Mouse (Mus musculus) heart, embryonic 11.5 days (tissue): ENCODE measurements around the gene Olfr1245. TPM values are rescaled to one million over a fixed set of nuclear protein-coding genes. Genes with fewer than 3 reads are reported as not detected.

Experiments
- polyA plus RNA-seq: library from polyadenylated mRNA; unstranded; fragments of >200 nt; fragmentation: Nextera tagmentation; extraction: Ambion mirVana; gene quantifications from 2 replicates; pipeline ENCODE4 v1.2.1, GENCODE M21; 2014

Gene Olfr1245
- polyA plus RNA-seq, 1 experiment from 2014 or later, result not detected

Other genes starting within 250 kb of the Olfr1245 start
- not detected in 2 replicates for gene Olfr1232, start 248.8 kb downstream of the Olfr1245 start, polyA plus RNA-seq
- not detected in 2 replicates for gene Olfr1233, start 236.0 kb downstream of the Olfr1245 start, polyA plus RNA-seq
- gene Olfr1234, start 213.6 kb downstream of the Olfr1245 start, polyA plus RNA-seq, result not detected in 2 replicates
- not detected in 2 replicates for gene Olfr1238, start 168.8 kb downstream of the Olfr1245 start, polyA plus RNA-seq
- not detected in 2 replicates for gene Olfr1239, start 158.0 kb downstream of the Olfr1245 start, polyA plus RNA-seq
- gene Olfr1240, start 135.4 kb downstream of the Olfr1245 start, polyA plus RNA-seq, result not detected in 2 replicates
- gene Olfr1241, start 91.3 kb downstream of the Olfr1245 start, polyA plus RNA-seq, result not detected in 2 replicates
- gene Olfr1242, start 80.1 kb downstream of the Olfr1245 start, polyA plus RNA-seq, result not detected in 2 replicates
- gene Olfr1243, start 47.0 kb downstream of the Olfr1245 start, polyA plus RNA-seq, result not detected in 2 replicates
- gene Olfr1246, start 14.7 kb upstream of the Olfr1245 start, polyA plus RNA-seq, result not detected in 2 replicates
- not detected in 2 replicates for gene Olfr1247, start 35.7 kb upstream of the Olfr1245 start, polyA plus RNA-seq
- not detected in 2 replicates for gene Olfr1248, start 39.8 kb upstream of the Olfr1245 start, polyA plus RNA-seq
- not detected in 2 replicates for gene Olfr1249, start 56.5 kb upstream of the Olfr1245 start, polyA plus RNA-seq
- not detected in 2 replicates for gene Olfr1250, start 83.0 kb upstream of the Olfr1245 start, polyA plus RNA-seq
- gene Olfr1251, start 93.5 kb upstream of the Olfr1245 start, polyA plus RNA-seq, result not detected in 2 replicates
- gene Olfr1252, start 146.6 kb upstream of the Olfr1245 start, polyA plus RNA-seq, result not detected in 2 replicates
- not detected in 2 replicates for gene Olfr1253, start 178.6 kb upstream of the Olfr1245 start, polyA plus RNA-seq
- not detected in 2 replicates for gene Olfr1254, start 215.2 kb upstream of the Olfr1245 start, polyA plus RNA-seq
- not detected in 2 replicates for gene Olfr1255, start 233.6 kb upstream of the Olfr1245 start, polyA plus RNA-seq